Mouse (Mus musculus) kidney, postnatal 4 days (tissue): ENCODE measurements around the gene Dnajc8.
"Not testable (repeated sequence)": the region's sequence is repeated elsewhere in the genome, so short reads cannot be mapped to it uniquely, and the experiment has no call there.

Source experiments
- DNase-seq, 2 experiments: peaks; one replicate each; pipeline ENCODE4 v3.0.0; 2021; ENCODE audit warnings: mixed read lengths in 2 of 2

The Dnajc8 gene

DNA sequence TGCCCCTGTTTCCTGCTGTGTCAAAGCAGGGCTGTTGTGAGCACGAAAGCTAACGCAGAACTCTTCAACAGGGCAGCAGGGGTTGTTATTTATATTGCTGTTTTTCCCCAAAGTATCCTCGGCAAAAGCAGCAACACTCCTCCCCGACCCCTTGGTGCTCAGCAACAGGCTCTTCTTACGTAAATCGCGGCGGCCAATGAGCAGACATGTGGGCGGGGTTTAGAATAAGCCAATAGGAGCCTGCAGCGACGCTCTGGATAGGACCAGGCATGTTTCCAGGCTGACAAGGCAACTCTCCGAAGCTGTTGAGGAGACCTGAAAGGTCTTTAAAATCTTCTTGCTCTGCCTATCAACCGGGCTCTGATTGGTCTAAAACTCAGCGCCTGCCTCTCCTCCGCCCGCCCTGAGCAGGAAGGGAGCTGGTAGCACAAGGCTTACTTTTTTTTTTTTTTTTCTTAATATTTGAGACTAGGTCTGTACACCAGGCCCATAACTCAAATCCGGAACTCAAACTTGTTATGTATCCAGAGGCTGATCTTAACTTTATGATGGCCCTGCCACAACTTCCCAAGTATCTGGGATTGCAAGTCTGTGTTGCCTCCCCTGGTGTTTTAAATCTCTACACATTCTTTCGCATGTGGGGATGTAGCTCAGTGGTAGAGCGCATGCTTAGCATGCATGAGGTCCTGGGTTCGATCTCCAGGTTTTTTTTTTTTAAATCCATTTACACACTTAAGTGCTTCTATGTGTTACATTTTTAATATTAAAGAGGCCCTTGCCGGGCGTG lies 19.8 kb upstream of the Dnajc8 start:
- peak; percentile 90 to 95 for DNase-seq

GRCm38 (mm10) chr4:132518066-132518465 lies 17.3 kb upstream of the Dnajc8 start:
- peak; percentile 37 to 63 for DNase-seq

DNA sequence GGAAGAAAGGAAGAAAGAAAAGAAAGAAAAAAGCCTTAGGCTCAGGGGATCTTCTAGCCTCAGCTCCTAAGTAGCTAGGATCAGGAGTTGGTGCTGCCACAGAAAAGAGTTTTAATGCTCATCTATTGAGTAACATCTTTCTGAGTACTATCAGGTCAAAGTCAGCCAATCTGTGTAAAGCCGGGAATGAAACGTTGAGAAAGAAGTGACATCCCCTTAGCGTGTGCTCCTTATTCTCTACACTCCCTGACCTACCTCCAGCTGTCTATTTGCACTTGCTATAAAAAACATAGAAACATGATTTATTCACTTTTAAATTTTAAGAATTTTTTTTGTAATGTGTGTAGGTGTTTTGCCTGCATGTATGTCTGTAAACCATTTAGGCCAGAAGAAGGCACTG lies 16.2 kb upstream of the Dnajc8 start:
- no peak for DNase-seq

DNA sequence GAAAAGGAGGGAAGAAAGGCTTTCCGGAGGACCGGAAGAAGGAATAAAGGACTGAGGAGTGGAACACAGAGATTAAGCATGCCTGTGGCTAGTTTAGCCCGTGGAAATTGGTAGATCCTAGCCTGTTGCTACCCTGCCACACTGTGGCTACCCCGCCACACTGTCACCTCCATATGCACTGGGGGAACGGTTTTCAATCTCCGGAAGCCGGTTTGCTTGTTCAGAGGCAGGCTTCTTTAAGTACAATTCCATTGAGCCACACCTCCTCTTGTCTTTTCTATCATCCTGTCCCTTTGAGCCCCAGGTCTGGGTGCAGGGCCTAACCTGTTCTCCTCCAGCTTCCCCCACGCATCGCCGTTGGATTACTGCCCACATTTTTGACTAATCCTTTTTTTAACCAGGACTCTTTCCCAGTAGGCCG lies 11.0 kb upstream of the Dnajc8 start:
- peak in 1 of 2 experiments; percentile 37 for DNase-seq

DNA sequence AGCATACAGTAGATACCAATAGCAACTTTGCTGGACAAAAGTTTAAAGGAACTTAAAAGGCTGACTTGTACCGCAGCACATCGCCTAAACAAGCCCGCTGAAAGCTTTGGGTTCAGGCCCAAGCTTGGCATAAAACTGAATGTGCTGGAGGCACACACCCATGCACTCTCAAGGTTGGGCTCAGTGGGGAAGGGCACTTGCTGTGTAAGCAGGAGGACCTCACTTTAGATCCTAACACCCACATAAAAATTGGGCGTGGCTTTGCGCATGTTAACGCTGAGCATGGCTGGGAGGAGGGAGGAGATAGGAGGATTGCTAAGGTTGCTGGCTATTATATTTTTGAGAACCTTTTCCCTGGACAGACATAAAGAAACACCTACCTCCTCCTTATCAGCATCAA lies 10.5 kb upstream of the Dnajc8 start:
- DNase-seq = no peak

GRCm38 (mm10) chr4:132526678-132527077 lies 8.7 kb upstream of the Dnajc8 start:
- no peak for DNase-seq

DNA sequence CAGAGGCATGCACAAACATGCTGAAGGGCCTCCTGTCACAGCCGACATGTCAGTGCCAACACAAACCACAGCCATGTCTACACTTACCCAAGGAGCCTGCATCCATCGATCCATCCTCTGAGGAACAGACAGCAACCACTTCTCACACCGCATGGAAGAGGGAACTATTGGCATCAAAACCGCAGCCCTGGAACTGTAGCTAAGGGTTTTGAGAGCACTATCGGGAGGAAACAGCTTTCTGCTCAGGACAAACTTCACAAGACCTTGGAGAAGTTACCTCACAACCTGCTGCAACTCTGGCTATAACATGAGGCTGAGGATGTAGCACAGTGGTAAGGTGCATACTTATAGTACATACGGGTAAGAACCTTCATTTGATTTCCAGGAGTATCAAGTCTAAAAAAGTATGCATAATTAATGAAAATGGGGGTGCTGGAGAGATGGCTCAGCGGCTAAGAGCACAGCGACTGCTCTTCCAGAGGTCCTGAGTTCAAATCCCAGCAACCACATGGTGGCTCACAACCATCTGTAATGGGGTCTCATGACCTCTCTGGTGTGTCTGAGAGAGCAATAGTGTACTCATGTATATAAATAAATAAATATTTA lies 7.3 kb upstream of the Dnajc8 start:
- no peak for DNase-seq

DNA sequence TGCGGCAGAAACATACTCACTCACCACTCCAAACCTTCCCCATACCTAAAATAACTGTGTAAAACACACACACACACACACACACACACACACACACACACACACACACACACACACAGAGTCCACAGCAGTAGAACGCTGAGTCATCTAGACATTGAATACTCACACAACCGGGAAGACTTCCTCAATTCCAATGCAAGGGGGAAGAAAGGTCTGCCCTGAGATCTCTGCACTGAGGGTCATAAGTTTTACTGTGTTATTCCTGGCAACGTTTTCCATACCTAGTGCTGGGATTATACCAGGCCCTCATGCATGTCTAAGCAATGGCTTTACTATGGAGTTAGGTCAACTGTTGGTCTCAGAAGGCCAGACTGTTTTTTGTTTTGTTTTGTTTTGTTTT lies 6.0 kb upstream of the Dnajc8 start:
- peak in 1 of 2 experiments; percentile 25 for DNase-seq

DNA sequence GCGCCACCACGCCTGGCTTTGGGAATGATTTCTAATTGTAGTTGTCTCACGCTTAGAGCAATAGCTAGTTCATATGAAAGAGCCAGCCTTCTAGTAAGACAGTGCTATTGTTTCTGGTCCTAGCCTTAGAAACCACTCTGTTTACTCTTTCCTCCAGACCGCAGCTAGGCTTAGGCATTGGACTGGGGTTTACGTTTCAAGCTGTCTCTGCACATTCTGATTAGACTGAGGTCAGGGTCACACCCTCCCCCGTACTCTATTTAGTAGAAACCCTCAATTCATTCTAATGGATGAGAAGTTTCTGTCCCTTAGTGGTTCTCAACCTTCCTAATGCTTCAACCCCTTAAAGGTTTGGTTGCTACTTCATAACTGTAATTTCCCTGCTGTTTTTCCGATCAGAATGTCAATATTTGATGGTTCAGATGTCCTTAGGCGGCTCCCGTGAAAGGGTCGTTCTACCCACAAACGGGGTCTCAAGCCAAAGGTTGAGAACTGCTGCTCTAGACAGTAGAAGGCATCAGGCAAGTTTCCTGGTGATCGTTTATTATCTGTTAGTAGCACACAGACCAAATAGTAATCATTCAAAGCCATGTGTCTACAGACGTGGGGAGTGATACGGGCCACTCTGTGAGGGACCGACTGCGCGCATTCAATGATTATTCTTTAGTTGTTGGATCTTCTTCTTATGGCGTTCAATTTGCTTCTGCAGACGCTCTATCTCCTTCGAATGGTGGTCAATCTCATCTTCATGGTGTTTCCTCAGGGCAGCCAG lies 5.1 kb upstream of the Dnajc8 start:
- no peak for DNase-seq

GRCm38 (mm10) chr4:132532496-132532895 lies 2.9 kb upstream of the Dnajc8 start:
- peak in 1 of 2 experiments; percentile 50 for DNase-seq

- DNase-seq = peak; percentile 93 to 96
Measured at GRCm38 (mm10) chr4:132532981-132533916, 2.1 kb upstream of the Dnajc8 start, which contains the start of gene Atpif1. TSS of gene Atpif1 (minus strand) at chr4:132533659.

DNA sequence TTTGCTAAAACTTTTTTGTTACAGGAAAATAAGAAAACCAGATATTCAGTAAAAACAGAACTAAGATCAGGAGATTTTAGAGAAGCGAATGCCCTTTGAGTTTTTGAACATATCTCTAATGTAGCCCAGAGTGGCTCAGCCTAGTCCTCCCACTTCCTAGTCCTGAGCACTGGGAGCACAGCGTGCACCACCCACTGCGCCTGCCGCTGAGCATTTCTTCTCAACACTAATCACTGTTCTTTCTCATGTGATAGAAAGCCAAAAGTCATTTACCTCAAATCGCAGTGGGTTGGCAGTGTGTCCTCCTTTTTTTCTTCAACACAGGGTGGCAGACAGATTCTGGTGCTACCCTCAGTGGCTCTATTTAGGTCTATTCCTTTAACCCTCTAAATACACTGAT lies 4.1 kb downstream of the Dnajc8 start:
- no peak for DNase-seq

GRCm38 (mm10) chr4:132541413-132541812 lies 6.1 kb downstream of the Dnajc8 start:
- DNase-seq = no peak

GRCm38 (mm10) chr4:132542724-132543123 lies 7.4 kb downstream of the Dnajc8 start:
- no peak for DNase-seq

DNA sequence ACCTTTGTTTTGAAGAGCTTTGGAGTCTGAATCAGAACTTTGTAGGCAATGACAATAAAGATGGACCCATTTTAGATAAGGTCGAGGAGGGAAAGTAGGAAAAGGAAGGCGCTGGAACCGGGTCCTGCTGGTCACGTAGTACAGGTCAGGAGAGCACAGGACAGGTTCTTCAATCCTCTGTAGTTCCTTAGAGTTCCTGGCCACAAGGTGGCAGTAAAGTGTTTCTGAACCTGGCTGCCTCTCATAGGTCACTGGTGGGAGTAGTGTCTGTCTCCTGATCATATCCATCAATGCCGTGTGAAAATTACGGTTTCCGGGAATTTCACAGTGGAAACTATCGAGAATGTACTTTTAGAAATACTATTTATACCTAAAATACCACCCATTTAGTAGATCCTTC lies 10.5 kb downstream of the Dnajc8 start:
- peak; percentile 70 to 75 for DNase-seq

DNA sequence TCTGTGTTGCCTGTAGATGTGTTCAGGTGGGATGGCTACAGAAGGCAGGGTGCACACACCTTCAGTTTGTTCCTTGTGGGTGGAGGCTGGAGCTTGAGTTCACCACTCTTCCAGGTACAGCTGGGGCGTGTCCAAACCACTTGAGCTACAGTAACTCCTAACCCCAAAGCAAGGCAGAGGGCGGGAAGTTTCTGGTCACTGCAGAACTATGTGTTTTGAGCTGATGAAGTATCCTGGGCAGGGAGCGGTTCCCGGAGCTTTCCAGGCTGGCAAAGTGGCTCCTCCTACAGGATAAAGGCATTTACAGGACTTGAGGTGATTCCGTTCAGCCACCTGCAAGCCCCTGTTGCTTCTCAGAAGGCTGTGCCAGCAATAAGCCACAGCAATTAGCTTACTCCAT lies 18.9 kb downstream of the Dnajc8 start:
- no peak for DNase-seq

DNA sequence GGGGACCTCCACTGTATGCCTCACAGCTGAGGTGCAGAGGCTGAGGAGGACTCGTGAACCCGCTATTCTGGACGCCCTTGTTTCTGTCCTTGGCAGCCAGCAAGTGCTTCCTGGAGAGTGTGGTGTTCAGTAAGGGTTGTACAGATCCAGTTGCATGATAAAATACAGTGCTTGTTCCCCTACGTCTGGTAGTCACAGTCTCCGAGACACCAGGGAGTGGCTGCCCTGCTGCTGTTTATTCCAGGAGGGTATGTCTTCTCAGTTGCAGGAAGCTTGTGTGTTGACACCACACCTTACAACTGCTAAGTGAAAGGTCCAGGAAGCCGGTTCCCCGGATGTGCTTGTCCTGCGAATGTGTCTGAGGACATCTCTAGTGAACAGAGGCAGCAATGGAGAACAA lies 19.3 kb downstream of the Dnajc8 start:
- no peak for DNase-seq

DNA sequence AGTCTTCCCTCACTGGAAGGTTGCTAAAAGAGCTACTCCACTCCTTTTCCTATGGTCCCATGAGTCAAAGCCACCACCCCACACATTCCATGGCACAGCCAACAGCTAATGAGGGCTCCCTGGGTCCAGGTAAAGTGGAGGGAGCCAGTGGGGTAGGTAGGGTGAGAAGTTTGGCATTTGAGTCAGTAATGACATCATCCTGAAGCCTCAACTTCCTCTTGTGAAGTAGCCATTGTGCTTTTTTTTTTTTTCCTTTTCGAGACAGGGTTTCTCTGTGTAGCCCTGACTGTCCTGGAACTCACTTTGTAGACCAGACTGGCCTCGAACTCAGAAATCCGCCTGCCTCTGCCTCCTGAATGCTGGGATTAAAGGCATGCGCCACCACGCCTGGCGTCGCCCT lies 20.2 kb downstream of the Dnajc8 start:
- DNase-seq = not testable (repeated sequence)

GRCm38 (mm10) chr4:132563261-132563660 lies 27.9 kb downstream of the Dnajc8 start:
- no peak for DNase-seq

- DNase-seq = peak; percentile 23 to 47
Measured at GRCm38 (mm10) chr4:132563965-132564364, 28.6 kb downstream of the Dnajc8 start, which contains the start of gene Ptafr. TSS of gene Ptafr (plus strand) at chr4:132564067.

GRCm38 (mm10) chr4:132565089-132565747 lies 29.9 kb downstream of the Dnajc8 start:
- DNase-seq = peak; percentile 22 to 23

- peak in 1 of 2 experiments; percentile 29 for DNase-seq
Measured at GRCm38 (mm10) chr4:132567361-132567779, 32.0 kb downstream of the Dnajc8 start.
